In the genomic region with DNA sequence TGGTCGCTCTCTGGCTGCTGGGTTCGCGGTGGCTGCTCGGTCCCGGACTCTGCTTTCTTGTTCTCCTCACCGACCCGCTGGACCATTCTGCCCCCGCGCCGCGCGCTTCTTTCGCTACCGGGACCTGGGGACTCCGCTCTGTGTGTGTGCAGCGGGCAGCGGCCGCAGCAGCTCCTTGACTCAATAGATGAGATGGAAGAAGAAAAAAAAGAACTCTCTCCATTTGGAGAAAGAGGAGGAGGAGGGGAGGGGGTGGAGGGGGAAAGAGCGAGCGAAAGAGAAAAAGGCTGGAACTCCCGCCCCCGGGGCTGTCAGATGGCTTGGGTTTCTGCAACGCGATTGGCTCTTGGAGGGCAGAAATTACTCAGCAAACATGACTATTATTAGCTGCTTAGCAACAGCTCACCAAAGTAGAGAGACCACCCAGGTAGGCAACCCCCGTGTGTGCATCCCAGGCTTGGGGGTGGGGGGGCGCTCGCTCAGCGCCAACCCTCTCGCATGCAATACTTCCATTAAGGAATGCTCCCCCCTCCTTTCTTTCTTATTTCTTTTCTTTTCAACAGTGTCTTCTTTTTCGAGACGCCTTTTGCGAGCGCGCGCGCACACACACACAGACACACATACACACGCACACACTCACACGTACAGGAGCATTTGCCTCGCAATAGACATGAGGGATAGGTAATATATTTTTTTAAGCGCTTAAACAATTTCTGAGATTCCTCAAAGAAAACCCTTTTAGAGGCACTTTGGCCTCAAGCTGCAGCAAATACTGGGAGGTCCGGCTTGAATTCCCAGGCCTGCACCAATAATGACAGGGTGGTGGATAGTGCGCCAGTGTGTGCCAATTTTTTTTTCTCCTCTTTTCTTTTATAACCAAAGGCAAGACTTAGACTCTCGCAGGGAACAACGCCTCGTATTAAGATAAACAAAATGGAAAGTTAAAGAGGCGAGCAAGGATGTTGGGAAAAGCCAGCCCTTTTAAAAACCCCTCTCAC, we compare ENCODE assay signal across 1 mouse cellular context.
A peak's percentile ranks its signal among the peaks of the same experiment; 100 is the strongest.
TF ChIP-seq lines count a peak whose summit lies in the region.

No protein-coding gene starts in this region.

TF ChIP-seq in CH12.LX, 34 proteins besides CTCF, POLR2A, EP300 and RAD21 (continued from another document):
- TF ChIP-seq NELFE (IDR thresholded peaks at IDR 0.05; ENCODE audit: low read depth, low read length) (no peak), JUND (conservative IDR thresholded peaks at IDR 0.05; ENCODE audit: low read depth, low read length) (peak; percentile 95), NRF1 (IDR thresholded peaks at IDR 0.05; ENCODE audit: low read depth, low read length) (peak; percentile 59), MYC (IDR thresholded peaks at IDR 0.05; ENCODE audit: low read depth, low read length) (peak; percentile 47; the same call in 1 of the 2 replicates), HCFC1 (IDR thresholded peaks at IDR 0.05; ENCODE audit: low read depth, low read length) (0 out of 2 replicates have a peak, but pooled peaks have one; percentile 10), SIN3A (IDR thresholded peaks at IDR 0.05; ENCODE audit: low read length) (peak; percentile 96), ELF1 (IDR thresholded peaks at IDR 0.05; ENCODE audit: low read depth, low read length) (no peak), ZKSCAN1 (IDR thresholded peaks at IDR 0.05; ENCODE audit: borderline replicate concordance, low read depth, low read length) (no peak), MAZ (IDR thresholded peaks at IDR 0.05; ENCODE audit: low read depth, low read length) (peak; percentile 88), RCOR1 (conservative IDR thresholded peaks at IDR 0.05; ENCODE audit: low read depth, low read length) (no peak), CHD2 (IDR thresholded peaks at IDR 0.05; ENCODE audit: low read length) (peak; percentile 46; the same call in 1 of the 2 replicates), CHD1 (IDR thresholded peaks at IDR 0.05; ENCODE audit: low read depth, low read length) (no peak), GABPA (IDR thresholded peaks at IDR 0.05; ENCODE audit: insufficient replicate concordance, low read depth, low read length) (no peak), JUN (IDR thresholded peaks at IDR 0.05; ENCODE audit: insufficient read depth, low read depth, low read length) (peak; percentile 83), SMC3 (IDR thresholded peaks at IDR 0.05; ENCODE audit: low read depth, low read length) (no peak; the same call in 1 of the 2 replicates), UBTF (IDR thresholded peaks at IDR 0.05; ENCODE audit: low read depth, low read length) (no peak), KAT2A (IDR thresholded peaks at IDR 0.05; ENCODE audit: insufficient replicate concordance, low read length) (no peak), USF1 (IDR thresholded peaks at IDR 0.05; ENCODE audit: low read depth, low read length) (peak; percentile 56), MAFK (IDR thresholded peaks at IDR 0.05; ENCODE audit: insufficient replicate concordance, low read length) (no peak), IRF4 (IDR thresholded peaks at IDR 0.05; ENCODE audit: low read depth, low read length) (peak; percentile 96), MXI1 (IDR thresholded peaks at IDR 0.05; ENCODE audit: low read depth, low read length) (peak; percentile 17), E2F4 (IDR thresholded peaks at IDR 0.05; ENCODE audit: insufficient replicate concordance, low read depth, low read length) (peak; percentile 51; the same call in 1 of the 2 replicates), ZMIZ1 (IDR thresholded peaks at IDR 0.05; ENCODE audit: low read depth, low read length) (no peak)
